Mouse (Mus musculus) bone marrow macrophage, adult 2 months (primary cell): Measurements from ENCODE around the gene Tmem254a.
"Not testable (repeated sequence)": the region's sequence is repeated elsewhere in the genome, so short reads cannot be mapped to it uniquely, and the experiment has no call there.

Source experiments
- CTCF ChIP-seq: IDR thresholded peaks from 2 replicates; pipeline ENCODE4 v1.5.1; 2012; ENCODE audit warnings: low read depth, mild to moderate bottlenecking, low read length, moderate library complexity
- POLR2A ChIP-seq: IDR thresholded peaks from 2 replicates; pipeline ENCODE4 v1.6.1; 2012; ENCODE audit warnings: mild to moderate bottlenecking, low read depth, low read length, borderline replicate concordance

DNA sequence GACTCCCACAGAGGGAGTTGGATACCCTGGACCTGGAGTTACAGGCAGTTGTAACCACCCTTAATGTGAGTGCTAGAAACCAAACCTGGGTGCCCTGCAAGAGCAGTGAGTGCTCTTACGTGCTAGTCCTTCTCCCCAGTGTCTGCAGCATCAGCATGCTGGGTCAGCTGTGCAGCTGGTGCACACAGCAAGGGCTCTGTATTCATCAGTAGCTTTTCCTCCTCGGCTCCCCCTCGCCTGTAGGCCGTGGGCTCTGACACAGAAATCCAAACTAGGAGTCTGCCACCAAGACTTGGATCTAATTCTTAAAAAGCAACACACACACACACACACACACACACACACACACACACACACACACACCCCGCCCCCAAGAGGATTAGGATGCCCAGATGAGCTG lies 22.2 kb downstream of the Tmem254a start:
- not testable (repeated sequence) for TF ChIP-seq CTCF, POLR2A
